Mouse (Mus musculus): ENCODE results near the gene Slc35f1.

Gene Slc35f1

GRCm38 (mm10) chr10:53087811-53088210 lies 397.5 kb downstream of the Slc35f1 start:
- DNase-seq (ENCODE audit: inconsistent age in 2 of 2, low spot score in 1 of 2): no peak

DNA sequence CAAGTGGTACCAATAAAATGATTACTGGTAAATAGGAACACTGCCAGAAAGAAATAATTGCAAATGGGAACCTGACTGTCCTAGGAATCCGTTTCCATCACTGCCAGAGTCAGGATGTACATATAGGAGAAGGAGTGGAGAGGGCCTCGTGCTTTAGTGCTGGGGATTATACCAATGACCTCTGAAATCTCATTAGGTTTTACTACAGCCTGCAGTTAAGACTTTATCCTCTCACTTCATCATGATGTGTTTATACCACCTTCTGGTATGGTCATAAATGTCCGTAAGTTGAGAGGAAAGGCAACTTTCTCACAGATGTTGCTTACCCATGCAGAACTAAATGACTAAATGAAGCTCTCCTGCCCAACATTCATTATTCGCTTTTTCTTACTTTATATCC lies 401.2 kb downstream of the Slc35f1 start:
- no peak for DNase-seq (ENCODE audit: inconsistent age in 2 of 2, low spot score in 1 of 2)

DNA sequence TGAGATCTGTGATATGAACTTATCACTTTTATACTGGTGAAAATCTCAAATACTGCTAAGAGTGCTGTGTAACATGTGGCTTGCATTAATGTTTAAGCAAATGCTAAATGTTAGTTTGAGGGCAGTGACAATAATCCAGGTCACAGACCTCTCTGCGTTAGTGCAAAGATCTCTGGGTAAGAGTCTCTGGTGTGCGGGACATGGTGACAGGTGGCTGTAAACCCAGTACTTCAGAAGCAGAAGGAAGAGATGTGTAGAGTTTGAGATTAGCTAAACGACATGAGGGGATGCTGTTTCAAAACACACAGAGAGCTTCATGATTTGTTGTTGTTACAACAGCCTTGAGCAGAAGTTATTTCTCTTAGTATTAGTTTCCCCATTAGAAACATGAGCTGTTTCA lies 406.1 kb downstream of the Slc35f1 start:
- DNase-seq (ENCODE audit: inconsistent age in 2 of 2, low spot score in 1 of 2): no peak

GRCm38 (mm10) chr10:53100881-53101280 lies 410.5 kb downstream of the Slc35f1 start:
- DNase-seq (ENCODE audit: inconsistent age in 2 of 2, low spot score in 1 of 2): no peak

DNA sequence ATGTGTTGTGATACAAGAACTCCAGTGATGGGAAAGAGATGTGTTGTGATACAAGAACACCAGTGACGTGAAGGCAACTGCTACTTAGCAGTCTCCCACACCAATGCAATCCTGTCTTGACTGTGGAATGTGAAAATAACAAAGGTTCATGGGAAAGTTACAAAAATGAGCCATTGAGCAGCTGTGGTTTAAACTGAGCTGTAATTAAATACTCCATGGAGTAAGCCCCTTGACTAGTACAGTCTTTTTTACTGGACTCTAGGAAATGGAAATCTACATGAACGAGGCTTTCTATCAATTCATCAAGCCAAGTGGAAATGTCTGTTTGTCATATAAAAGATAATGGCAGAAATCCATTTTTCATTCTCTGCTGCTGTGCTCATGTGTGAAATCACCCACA lies 411.1 kb downstream of the Slc35f1 start:
- no peak for DNase-seq (ENCODE audit: inconsistent age in 2 of 2, low spot score in 1 of 2)

DNA sequence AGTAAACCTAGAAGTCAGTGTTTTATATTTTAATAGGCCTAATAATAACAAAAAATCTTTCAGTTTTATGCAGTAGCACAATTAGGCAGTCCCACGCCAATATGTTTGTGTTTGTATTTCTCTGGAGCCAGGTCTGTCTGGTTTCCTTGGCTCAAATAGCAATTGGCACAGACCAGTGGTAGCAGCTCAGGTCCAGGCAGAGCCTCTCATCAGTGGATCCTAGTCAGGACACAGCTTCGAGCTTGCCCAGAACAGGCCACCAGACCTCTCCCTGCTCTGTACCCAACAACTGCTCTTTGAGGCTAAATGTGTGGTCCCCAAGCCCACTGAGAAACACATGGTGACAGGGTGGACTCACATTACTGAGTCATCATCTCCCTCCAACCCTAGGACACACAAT lies 412.1 kb downstream of the Slc35f1 start:
- no peak for DNase-seq (ENCODE audit: inconsistent age in 2 of 2, low spot score in 1 of 2)

GRCm38 (mm10) chr10:53115028-53115427 lies 424.7 kb downstream of the Slc35f1 start:
- peak; percentile 48 to 88 for DNase-seq (ENCODE audit: inconsistent age in 2 of 2, low spot score in 1 of 2)

GRCm38 (mm10) chr10:53115673-53116398 lies 425.5 kb downstream of the Slc35f1 start:
- DNase-seq (ENCODE audit: inconsistent age in 2 of 2, low spot score in 1 of 2): no peak

DNA sequence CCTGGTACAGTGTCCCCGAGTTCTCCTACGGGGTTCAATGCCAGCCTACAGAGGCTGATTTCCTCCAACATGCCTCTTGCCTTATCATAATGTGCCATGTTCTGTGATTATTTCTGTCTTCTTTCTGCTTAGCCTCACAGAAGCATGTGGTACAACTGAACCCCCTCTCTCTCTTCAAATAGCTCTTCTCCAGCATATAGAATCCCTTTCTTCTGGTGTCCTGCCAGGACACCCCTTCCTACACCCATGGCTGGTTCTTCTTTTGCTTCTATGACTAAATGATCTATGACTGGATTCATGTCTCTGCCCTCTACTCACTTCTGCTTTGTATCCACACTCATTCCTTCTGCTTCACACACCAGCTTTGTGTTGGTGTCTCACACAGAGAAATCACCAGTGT lies 430.3 kb downstream of the Slc35f1 start:
- DNase-seq (ENCODE audit: inconsistent age in 2 of 2, low spot score in 1 of 2): no peak

GRCm38 (mm10) chr10:53124365-53124764 lies 434.0 kb downstream of the Slc35f1 start:
- no peak for DNase-seq (ENCODE audit: inconsistent age in 2 of 2, low spot score in 1 of 2)

- DNase-seq (ENCODE audit: inconsistent age in 2 of 2, low spot score in 1 of 2): no peak
Measured at GRCm38 (mm10) chr10:53132707-53133106, 442.4 kb downstream of the Slc35f1 start.

GRCm38 (mm10) chr10:53150321-53150720 lies 460.0 kb downstream of the Slc35f1 start:
- DNase-seq (ENCODE audit: inconsistent age in 2 of 2, low spot score in 1 of 2): no peak

GRCm38 (mm10) chr10:53150916-53151315 lies 460.6 kb downstream of the Slc35f1 start:
- no peak for DNase-seq (ENCODE audit: inconsistent age in 2 of 2, low spot score in 1 of 2)

DNA sequence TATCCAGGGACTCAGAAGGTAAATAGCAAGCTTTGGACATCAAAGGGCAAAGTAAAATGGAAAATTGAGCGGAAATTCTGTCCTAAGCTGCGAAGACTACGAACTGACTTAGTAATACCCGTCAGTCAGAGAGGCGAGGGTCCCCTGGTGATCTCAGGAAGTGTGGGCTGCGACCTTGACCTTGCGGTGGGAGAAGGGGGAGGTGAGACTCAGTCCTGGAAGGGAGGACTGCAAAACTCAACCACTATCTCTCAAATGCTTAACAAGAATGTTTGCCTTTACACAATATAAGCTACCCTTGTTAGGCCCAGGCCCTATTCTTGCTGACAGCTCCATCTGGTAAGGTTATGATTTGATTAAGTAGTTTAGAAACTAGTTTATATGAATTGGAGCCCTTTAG lies 466.0 kb downstream of the Slc35f1 start:
- DNase-seq (ENCODE audit: inconsistent age in 2 of 2, low spot score in 1 of 2): no peak

DNA sequence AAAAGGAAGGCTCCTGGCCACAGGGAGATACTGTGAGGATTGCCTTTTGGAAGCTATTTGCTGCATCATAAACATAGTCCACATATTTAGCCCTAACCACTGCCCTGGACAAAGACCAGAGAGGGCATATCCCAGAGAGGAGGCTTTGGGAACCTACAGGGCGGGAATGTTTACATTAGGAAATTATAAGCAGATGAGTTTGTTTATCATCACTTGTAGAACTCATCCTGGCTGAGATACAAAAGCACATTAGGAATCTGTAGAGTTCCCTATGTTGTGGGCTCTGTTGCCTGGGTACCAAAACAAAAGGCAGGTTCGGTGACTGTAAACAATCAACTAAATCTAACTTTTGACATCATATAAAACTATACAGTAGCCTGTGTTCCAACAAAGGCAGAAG lies 467.4 kb downstream of the Slc35f1 start:
- no peak for DNase-seq (ENCODE audit: inconsistent age in 2 of 2, low spot score in 1 of 2)

All from adrenal gland, adult (tissue).